Mouse (Mus musculus) MEL (cell line): Measurements from ENCODE around the gene Nup155. TPM values are rescaled to one million over a fixed set of nuclear protein-coding genes. Genes with fewer than 3 reads are reported as not detected.
A peak's percentile ranks its signal among the peaks of the same experiment; 100 is the strongest.

Experiments
- DNase-seq: peaks from one replicate; pipeline ENCODE4 v3.0.0; 2011; ENCODE audit warnings: low read depth, low spot score
- H3K27ac ChIP-seq: 2 replicates; pipeline ENCODE4 v1.5.1; 2012; ENCODE audit warnings: low read depth, mild to moderate bottlenecking, control low read depth, low read length, moderate library complexity; ENCODE audit not compliant: control insufficient read depth
- H3K27me3 ChIP-seq, 2 experiments: fragments of 150-350 bp in 1 of 2; sonication (generic) in 1 of 2; 2 replicates each; pipeline ENCODE4 v1.6.1; 2012; ENCODE audit warnings: low read length in 2 of 2, mild to moderate bottlenecking in 2 of 2, improper control_type of control experiment in 1 of 2, moderate library complexity in 1 of 2; ENCODE audit not compliant: insufficient read depth in 2 of 2, control insufficient read depth in 1 of 2
- H3K36me3 ChIP-seq, 2 experiments: 2 replicates each; pipeline ENCODE4 v1.6.1; 2012 to 2014; ENCODE audit warnings: low read length in 2 of 2, improper control_type of control experiment in 1 of 2, inconsistent platforms in 1 of 2, mild to moderate bottlenecking in 1 of 2; ENCODE audit not compliant: insufficient read depth in 2 of 2, control insufficient read depth in 1 of 2
- H3K4me1 ChIP-seq, 2 experiments: fragments of 150-350 bp in 1 of 2; sonication (generic) in 1 of 2; 2 replicates each; pipeline ENCODE4 v1.6.1; 2012; ENCODE audit warnings: low read length in 2 of 2, improper control_type of control experiment in 1 of 2, mild to moderate bottlenecking in 1 of 2; ENCODE audit not compliant: insufficient read depth in 2 of 2, control insufficient read depth in 1 of 2
- H3K4me3 ChIP-seq, 2 experiments: fragments of 150-350 bp in 1 of 2; sonication (generic) in 1 of 2; 2 replicates each; pipeline ENCODE4 v1.5.1; 2012; ENCODE audit warnings: low read depth in 2 of 2, low read length in 2 of 2, mild to moderate bottlenecking in 2 of 2, moderate library complexity in 2 of 2, control low read depth in 1 of 2, improper control_type of control experiment in 1 of 2; ENCODE audit not compliant: control insufficient read depth in 1 of 2, insufficient read depth in 1 of 2
- H3K79me2 ChIP-seq: 2 replicates; pipeline ENCODE4 v1.6.1; 2012; ENCODE audit warnings: mild to moderate bottlenecking, low read length, moderate library complexity; ENCODE audit not compliant: control insufficient read depth, poor library complexity, insufficient read depth
- H3K9ac ChIP-seq: 2 replicates; pipeline ENCODE4 v1.6.1; 2012; ENCODE audit warnings: low read depth, mild to moderate bottlenecking, control low read depth, low read length, moderate library complexity; ENCODE audit not compliant: control insufficient read depth, poor library complexity, severe bottlenecking
- H3K9me3 ChIP-seq: fragments of 150-350 bp; sonication (generic); replicated peaks from 2 replicates; pipeline ENCODE4 v1.6.1; 2012; ENCODE audit warnings: mild to moderate bottlenecking, low read length, improper control_type of control experiment, moderate library complexity; ENCODE audit not compliant: insufficient read depth
- CHD1 ChIP-seq: IDR thresholded peaks from 2 replicates; pipeline ENCODE4 v1.6.1; 2012; ENCODE audit warnings: low read depth, mild to moderate bottlenecking, inconsistent platforms, low read length, improper control_type of control experiment
- CHD2 ChIP-seq: IDR thresholded peaks from 2 replicates; pipeline ENCODE4 v1.6.1; 2011; ENCODE audit warnings: low read length, improper control_type of control experiment
- CTCF ChIP-seq, 3 experiments: IDR thresholded peaks in 2 of 3; conservative IDR thresholded peaks in 1 of 3; 2 replicates each; pipeline ENCODE4 v1.5.1; 2011 to 2012; ENCODE audit warnings: low read length in 3 of 3, low read depth in 2 of 3, mild to moderate bottlenecking in 2 of 3, improper control_type of control experiment in 1 of 3, inconsistent platforms in 1 of 3, mixed read lengths in 1 of 3, moderate library complexity in 1 of 3; ENCODE audit not compliant: control insufficient read depth in 1 of 3, insufficient read depth in 1 of 3, poor library complexity in 1 of 3, severe bottlenecking in 1 of 3
- ELF1 ChIP-seq: IDR thresholded peaks from 2 replicates; pipeline ENCODE4 v1.6.1; 2014; ENCODE audit warnings: low read depth, mild to moderate bottlenecking, inconsistent platforms, low read length, improper control_type of control experiment, moderate library complexity
- GABPA ChIP-seq: IDR thresholded peaks from 2 replicates; pipeline ENCODE4 v1.6.1; 2012; ENCODE audit warnings: low read depth, mild to moderate bottlenecking, inconsistent platforms, low read length, improper control_type of control experiment, moderate library complexity
- GATA1 ChIP-seq: IDR thresholded peaks from 2 replicates; pipeline ENCODE4 v1.6.1; 2011; ENCODE audit warnings: low read depth, low read length, improper control_type of control experiment
- HCFC1 ChIP-seq: IDR thresholded peaks from 2 replicates; pipeline ENCODE4 v1.6.1; 2012; ENCODE audit warnings: low read depth, mild to moderate bottlenecking, inconsistent platforms, low read length, improper control_type of control experiment, moderate library complexity
- KAT2A ChIP-seq: conservative IDR thresholded peaks from 2 replicates; pipeline ENCODE4 v1.6.1; 2012; ENCODE audit warnings: low read depth, low read length, improper control_type of control experiment, inconsistent platforms
- MAFK ChIP-seq: IDR thresholded peaks from 2 replicates; pipeline ENCODE4 v1.6.1; 2011; ENCODE audit warnings: low read depth, mild to moderate bottlenecking, low read length, improper control_type of control experiment, borderline replicate concordance
- MEF2A ChIP-seq: IDR thresholded peaks from 2 replicates; pipeline ENCODE4 v1.6.1; 2014; ENCODE audit warnings: low read depth, mild to moderate bottlenecking, inconsistent platforms, low read length, improper control_type of control experiment; ENCODE audit not compliant: poor library complexity, insufficient replicate concordance, severe bottlenecking; ENCODE audit errors: extremely low read depth
- MXI1 ChIP-seq: IDR thresholded peaks from 2 replicates; pipeline ENCODE4 v1.6.1; 2011; ENCODE audit warnings: mild to moderate bottlenecking, low read depth, low read length, improper control_type of control experiment
- NELFE ChIP-seq: IDR thresholded peaks from 2 replicates; pipeline ENCODE4 v1.6.1; 2011; ENCODE audit warnings: low read depth, low read length, improper control_type of control experiment
- NRF1 ChIP-seq: IDR thresholded peaks from 2 replicates; pipeline ENCODE4 v1.6.1; 2014; ENCODE audit warnings: low read depth, mild to moderate bottlenecking, inconsistent platforms, low read length, improper control_type of control experiment, moderate library complexity; ENCODE audit not compliant: poor library complexity, insufficient read depth, severe bottlenecking
- POLR2A ChIP-seq, 2 experiments: IDR thresholded peaks; 2 replicates each; pipeline ENCODE4 v1.6.1; 2011 to 2012; ENCODE audit warnings: low read length in 2 of 2, mild to moderate bottlenecking in 2 of 2, control low read depth in 1 of 2, improper control_type of control experiment in 1 of 2, low read depth in 1 of 2, moderate library complexity in 1 of 2; ENCODE audit not compliant: control insufficient read depth in 1 of 2, insufficient read depth in 1 of 2, poor library complexity in 1 of 2
- POLR2AphosphoS2 ChIP-seq: IDR thresholded peaks from 2 replicates; pipeline ENCODE4 v1.6.1; 2011; ENCODE audit warnings: low read length, improper control_type of control experiment
- RAD21 ChIP-seq: IDR thresholded peaks from 2 replicates; pipeline ENCODE4 v1.6.1; 2011; ENCODE audit warnings: mild to moderate bottlenecking, low read depth, low read length, improper control_type of control experiment
- SIN3A ChIP-seq: IDR thresholded peaks from 2 replicates; pipeline ENCODE4 v1.6.1; 2012; ENCODE audit warnings: low read length, improper control_type of control experiment, inconsistent platforms
- SMC3 ChIP-seq: IDR thresholded peaks from 2 replicates; pipeline ENCODE4 v1.6.1; 2011; ENCODE audit warnings: low read depth, low read length, improper control_type of control experiment
- TAL1 ChIP-seq: IDR thresholded peaks from 2 replicates; pipeline ENCODE4 v1.6.1; 2012; ENCODE audit warnings: mild to moderate bottlenecking, inconsistent platforms, low read length, moderate library complexity, mixed read lengths
- TBP ChIP-seq: IDR thresholded peaks from 2 replicates; pipeline ENCODE4 v1.8.0; 2011; ENCODE audit warnings: low read depth, low read length, improper control_type of control experiment
- TCF12 ChIP-seq: IDR thresholded peaks from 2 replicates; pipeline ENCODE4 v1.6.1; 2014; ENCODE audit warnings: low read depth, mild to moderate bottlenecking, inconsistent platforms, low read length, improper control_type of control experiment, moderate library complexity
- UBTF ChIP-seq: IDR thresholded peaks from 2 replicates; pipeline ENCODE4 v1.6.1; 2012; ENCODE audit warnings: low read depth, mild to moderate bottlenecking, inconsistent platforms, low read length, improper control_type of control experiment, moderate library complexity, borderline replicate concordance; ENCODE audit not compliant: insufficient read depth
- USF1 ChIP-seq: IDR thresholded peaks from 2 replicates; pipeline ENCODE4 v1.6.1; 2014; ENCODE audit warnings: low read depth, mild to moderate bottlenecking, inconsistent platforms, low read length, improper control_type of control experiment, moderate library complexity
- USF2 ChIP-seq, 2 experiments: IDR thresholded peaks; 2 replicates each; pipeline ENCODE4 v1.6.1; 2011 to 2012; ENCODE audit warnings: improper control_type of control experiment in 2 of 2, low read length in 2 of 2, borderline replicate concordance in 1 of 2, inconsistent platforms in 1 of 2, low read depth in 1 of 2, mild to moderate bottlenecking in 1 of 2; ENCODE audit not compliant: insufficient read depth in 1 of 2
- ZC3H11A ChIP-seq: IDR thresholded peaks from 2 replicates; pipeline ENCODE4 v1.6.1; 2012; ENCODE audit warnings: low read depth, mild to moderate bottlenecking, inconsistent platforms, low read length, improper control_type of control experiment
- ZNF384 ChIP-seq: IDR thresholded peaks from 2 replicates; pipeline ENCODE4 v1.6.1; 2012; ENCODE audit warnings: low read depth, mild to moderate bottlenecking, inconsistent platforms, low read length, improper control_type of control experiment
- polyA plus RNA-seq, 2 experiments: library from polyadenylated mRNA; stranded (reverse) in 1 of 2; unstranded in 1 of 2; fragments of >175 nt in 1 of 2; fragments of >200 nt in 1 of 2; gene quantifications; 2 replicates each; pipeline versions ENCODE4 v1.2.1 to v1.2.4; 2012; ENCODE audit warnings: low replicate concordance in 2 of 2, low read depth in 1 of 2; ENCODE audit not compliant: insufficient read length in 2 of 2, insufficient read depth in 1 of 2, missing spikeins in 1 of 2
- total RNA-seq: library from RNA; depleted of rRNA; stranded (reverse); fragments of 300-350 nt; gene quantifications from 2 replicates; pipeline ENCODE4 v1.2.3, GENCODE M21; 2012

The Nup155 gene
- total and polyA plus RNA-seq, 3 experiments: 82.7 to 135 (median 85.0) TPM

GRCm38 (mm10) chr15:8097853-8098252 is 11.2 kb upstream of the Nup155 start:
- no peak for TF ChIP-seq GATA1
- TF ChIP-seq RAD21: peak; percentile 76
- TF ChIP-seq TBP: 0 out of 2 replicates have a peak, but pooled peaks have one; percentile 28
- no peak; the same call in 1 of the 2 replicates for TF ChIP-seq SIN3A
- peak; percentile 89 to 100 (median 91) for TF ChIP-seq CTCF (IDR thresholded peaks at IDR 0.05 in 2 of 3, conservative IDR thresholded peaks at IDR 0.05 in 1 of 3; ENCODE audit: control insufficient read depth in 1 of 3, insufficient read depth in 1 of 3, low read depth in 2 of 3, low read length in 3 of 3, poor library complexity in 1 of 3, severe bottlenecking in 1 of 3)
- peak; percentile 87 for TF ChIP-seq SMC3
- TF ChIP-seq ZC3H11A: peak; percentile 58; the same call in 1 of the 2 replicates
- TF ChIP-seq HCFC1: peak; percentile 61
- peaks cover 3 to 5% of the 10 kb centered on the region in 2 experiments for H3K4me1 ChIP-seq
- H3K27me3 ChIP-seq: no peaks in the 10 kb centered on the region
- no peak overlapping the region for H3K27ac ChIP-seq
- peak overlapping the region; percentile 94 for H3K9ac ChIP-seq
- DNase-seq: peak; percentile 96
- peaks cover 16% of the 10 kb centered on the region for H3K79me2 ChIP-seq
- H3K36me3 ChIP-seq: peaks cover 7 to 17% of the 10 kb centered on the region in 2 experiments; a peak in 3 of 4 replicates
- H3K4me3 ChIP-seq: peak overlapping the region; percentile 48 to 88
- no peaks in the 10 kb centered on the region for H3K9me3 ChIP-seq

GRCm38 (mm10) chr15:8098774-8099749 is 10.0 kb upstream of the Nup155 start, which contains the start of gene Wdr70:
Wdr70 (minus strand) TSS chr15:8099209.
- H3K4me1 ChIP-seq: peaks cover 3 to 5% of the 10 kb centered on the region in 2 experiments
- H3K36me3 ChIP-seq: peaks cover 4 to 17% of the 10 kb centered on the region in 2 experiments; a peak in 3 of 4 replicates
- peak within 1 kb of the TSS; percentile 94 for H3K9ac ChIP-seq
- H3K9me3 ChIP-seq: no peaks in the 10 kb centered on the region
- H3K79me2 ChIP-seq: peaks cover 16% of the 10 kb centered on the region
- H3K27ac ChIP-seq: peak within 1 kb of the TSS; percentile 66
- peak within 1 kb of the TSS; percentile 88 to 98 for H3K4me3 ChIP-seq
- H3K27me3 ChIP-seq: no peaks in the 10 kb centered on the region
- DNase-seq: peak; percentile 100
- TF ChIP-seq NRF1 (peak; percentile 42; the same call in 1 of the 2 replicates), MXI1 (peak; percentile 94), KAT2A (peak; percentile 85; the same call in 1 of the 2 replicates), GABPA (peak; percentile 95; the same call in 1 of the 2 replicates), MAFK (no peak), HCFC1 (peak; percentile 96), SMC3 (no peak; the same call in 1 of the 2 replicates), MEF2A (no peak), CHD1 (no peak), USF1 (no peak), TBP (peak; percentile 92), TAL1 (no peak), CTCF (IDR thresholded peaks at IDR 0.05 in 2 of 3, conservative IDR thresholded peaks at IDR 0.05 in 1 of 3; ENCODE audit: control insufficient read depth in 1 of 3, insufficient read depth in 1 of 3, low read depth in 2 of 3, low read length in 3 of 3, poor library complexity in 1 of 3, severe bottlenecking in 1 of 3) (peak; percentile 91 to 99 (median 97)), TCF12 (peak; percentile 74; the same call in 1 of the 2 replicates), ELF1 (peak; percentile 63; the same call in 1 of the 2 replicates), CHD2 (no peak), POLR2A (IDR thresholded peaks at IDR 0.05; ENCODE audit: control insufficient read depth in 1 of 2, insufficient read depth in 1 of 2, low read depth in 1 of 2, low read length in 2 of 2, poor library complexity in 1 of 2) (peak; percentile 84 to 91), POLR2AphosphoS2 (peak; percentile 83), USF2 (IDR thresholded peaks at IDR 0.05; ENCODE audit: borderline replicate concordance in 1 of 2, insufficient read depth in 1 of 2, low read depth in 1 of 2, low read length in 2 of 2) (no peak), UBTF (no peak; the same call in 1 of the 2 replicates), ZC3H11A (no peak), ZNF384 (no peak), NELFE (peak; percentile 84)
